Mouse (Mus musculus): Measurements from ENCODE around the gene Iqce. TPM values are rescaled to one million over a fixed set of nuclear protein-coding genes. Genes with fewer than 3 reads are reported as not detected.
"Not testable (repeated sequence)": the region's sequence is repeated elsewhere in the genome, so short reads cannot be mapped to it uniquely, and the experiment has no call there.

The Iqce gene
- polyA plus RNA-seq, 1 experiment = 49.9 TPM

GRCm38 (mm10) chr5:140675640-140676039 is 26.5 kb downstream of the Iqce start:
- no peak for DNase-seq (ENCODE audit: low read depth)

DNA sequence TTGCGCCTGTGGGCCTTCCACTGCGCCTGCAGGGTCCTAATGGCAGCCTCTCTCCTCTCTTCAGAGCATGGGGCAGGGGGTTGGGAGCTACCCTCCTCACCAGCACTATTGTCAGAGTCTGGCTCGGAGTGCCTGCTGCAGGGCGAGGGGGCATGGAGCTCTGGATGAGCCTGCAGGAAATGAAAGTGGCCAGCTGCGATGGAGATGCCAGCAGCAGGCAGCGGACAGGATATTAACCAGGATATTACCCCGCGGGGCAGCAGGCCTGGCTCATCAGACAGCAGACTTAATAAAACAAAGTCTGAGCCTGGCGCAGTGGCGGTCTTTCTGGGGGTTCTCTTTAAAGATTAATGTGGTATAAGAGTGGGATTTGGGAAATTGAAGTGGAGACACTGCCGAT is 27.1 kb downstream of the Iqce start:
- DNase-seq (ENCODE audit: low read depth) = peak; percentile 53
- TF ChIP-seq POLR2A (IDR thresholded peaks at IDR 0.05; ENCODE audit: borderline replicate concordance, extremely low read depth, insufficient read depth, insufficient read length, poor library complexity, severe bottlenecking) (no peak), CTCF (IDR thresholded peaks at IDR 0.05; ENCODE audit: borderline replicate concordance, extremely low read depth, insufficient read depth, insufficient read length) (no peak)

More at GRCm38 (mm10) chr5:140675640-140676039, 26.5 kb downstream of the Iqce start:
- TF ChIP-seq CTCF (IDR thresholded peaks at IDR 0.05; ENCODE audit: borderline replicate concordance, extremely low read depth, insufficient read depth, insufficient read length) (no peak), POLR2A (IDR thresholded peaks at IDR 0.05; ENCODE audit: borderline replicate concordance, extremely low read depth, insufficient read depth, insufficient read length, poor library complexity, severe bottlenecking) (no peak)

GRCm38 (mm10) chr5:140674036-140674435 is 28.1 kb downstream of the Iqce start:
- TF ChIP-seq POLR2A (IDR thresholded peaks at IDR 0.05; ENCODE audit: borderline replicate concordance, extremely low read depth, insufficient read depth, insufficient read length, poor library complexity, severe bottlenecking) (no peak), CTCF (IDR thresholded peaks at IDR 0.05; ENCODE audit: borderline replicate concordance, extremely low read depth, insufficient read depth, insufficient read length) (no peak)
- DNase-seq (ENCODE audit: low read depth) = no peak

GRCm38 (mm10) chr5:140672603-140673002 is 29.6 kb downstream of the Iqce start:
- not testable (repeated sequence) for DNase-seq (ENCODE audit: low read depth)

DNA sequence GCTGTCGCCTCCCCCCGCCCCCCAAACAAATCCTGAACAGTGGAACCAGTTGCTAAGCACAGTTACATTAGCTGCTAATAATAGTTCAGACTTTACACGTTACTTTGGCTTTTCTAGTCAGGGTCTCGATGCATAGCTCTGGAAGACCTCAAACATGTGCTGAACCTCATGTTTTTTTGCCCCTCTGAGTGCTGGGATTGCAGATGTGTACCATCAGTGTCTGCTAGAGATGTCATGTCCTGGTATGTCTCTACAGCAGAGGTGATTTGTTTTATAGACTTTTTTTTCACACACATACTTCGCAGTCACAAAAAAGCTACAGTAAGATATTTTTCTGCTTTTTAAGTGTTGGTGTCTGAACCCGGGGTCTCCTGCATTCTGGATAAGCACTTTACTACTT is 30.1 kb downstream of the Iqce start:
- DNase-seq (ENCODE audit: low read depth) = no peak
- TF ChIP-seq POLR2A (IDR thresholded peaks at IDR 0.05; ENCODE audit: borderline replicate concordance, extremely low read depth, insufficient read depth, insufficient read length, poor library complexity, severe bottlenecking) = no peak
- no peak for TF ChIP-seq CTCF (IDR thresholded peaks at IDR 0.05; ENCODE audit: borderline replicate concordance, extremely low read depth, insufficient read depth, insufficient read length)

DNA sequence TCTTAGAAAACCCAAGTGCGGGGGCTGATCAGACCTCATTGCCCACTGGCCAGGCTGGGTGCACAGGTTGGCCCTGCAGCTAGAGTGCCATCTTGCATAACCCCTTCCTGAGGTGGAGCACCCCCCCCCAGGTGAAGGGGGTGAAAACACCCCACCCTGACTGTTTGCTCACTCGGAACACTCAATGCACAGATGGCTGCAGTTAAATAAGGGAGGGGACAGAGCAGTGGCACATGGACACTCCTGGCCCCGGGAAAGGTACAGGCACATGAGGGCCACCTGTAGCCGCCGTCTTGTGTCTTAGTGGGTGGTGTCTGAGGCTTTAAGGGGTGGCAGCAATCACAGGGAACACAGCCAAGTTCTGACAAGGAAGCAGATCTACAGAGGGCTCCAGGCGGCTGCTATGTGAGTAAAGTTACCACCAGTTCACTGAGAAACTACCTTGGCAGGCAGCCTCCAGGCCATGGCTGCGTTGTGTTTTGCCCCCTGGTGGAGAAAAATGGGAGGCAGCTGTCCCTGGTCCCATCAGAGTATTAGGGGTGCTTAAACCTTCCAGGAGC is 38.5 kb downstream of the Iqce start:
- TF ChIP-seq POLR2A (IDR thresholded peaks at IDR 0.05; ENCODE audit: borderline replicate concordance, extremely low read depth, insufficient read depth, insufficient read length, poor library complexity, severe bottlenecking) (no peak), CTCF (IDR thresholded peaks at IDR 0.05; ENCODE audit: borderline replicate concordance, extremely low read depth, insufficient read depth, insufficient read length) (peak; percentile 79)
- DNase-seq (ENCODE audit: low read depth) = peak; percentile 83

GRCm38 (mm10) chr5:140662741-140663592 is 39.2 kb downstream of the Iqce start:
- TF ChIP-seq CTCF (IDR thresholded peaks at IDR 0.05; ENCODE audit: borderline replicate concordance, extremely low read depth, insufficient read depth, insufficient read length) = no peak
- no peak for DNase-seq (ENCODE audit: low read depth)

GRCm38 (mm10) chr5:140661875-140662643 is 40.1 kb downstream of the Iqce start:
- TF ChIP-seq POLR2A (IDR thresholded peaks at IDR 0.05; ENCODE audit: borderline replicate concordance, extremely low read depth, insufficient read depth, insufficient read length, poor library complexity, severe bottlenecking) (no peak), CTCF (IDR thresholded peaks at IDR 0.05; ENCODE audit: borderline replicate concordance, extremely low read depth, insufficient read depth, insufficient read length) (no peak)
- DNase-seq (ENCODE audit: low read depth) = no peak

DNA sequence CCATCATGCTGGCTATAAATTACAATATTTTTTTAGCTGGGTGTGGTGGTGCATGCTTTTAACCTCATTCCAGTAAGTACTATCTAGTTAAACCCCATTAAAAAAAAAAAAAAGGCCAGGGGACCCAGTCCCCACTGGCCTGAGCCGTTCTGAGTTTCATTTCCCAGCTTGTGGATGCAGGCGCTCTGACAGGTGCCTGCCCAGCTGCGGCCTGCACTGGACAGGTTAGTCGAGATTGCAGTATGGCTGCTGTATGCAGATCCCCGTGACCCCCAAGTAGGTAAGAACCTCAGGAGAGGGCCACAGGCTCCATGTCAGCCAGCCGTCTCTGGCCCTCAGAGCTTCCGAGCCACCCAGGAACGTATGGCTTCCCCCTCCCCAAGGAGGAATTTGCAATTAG is 40.8 kb downstream of the Iqce start:
- no peak for TF ChIP-seq CTCF (IDR thresholded peaks at IDR 0.05; ENCODE audit: borderline replicate concordance, extremely low read depth, insufficient read depth, insufficient read length)
- TF ChIP-seq POLR2A (IDR thresholded peaks at IDR 0.05; ENCODE audit: borderline replicate concordance, extremely low read depth, insufficient read depth, insufficient read length, poor library complexity, severe bottlenecking) = no peak
- DNase-seq (ENCODE audit: low read depth) = no peak

GRCm38 (mm10) chr5:140660398-140660797 is 41.8 kb downstream of the Iqce start:
- DNase-seq (ENCODE audit: low read depth) = peak; percentile 91
- no peak for TF ChIP-seq CTCF (IDR thresholded peaks at IDR 0.05; ENCODE audit: borderline replicate concordance, extremely low read depth, insufficient read depth, insufficient read length)
- no peak for TF ChIP-seq POLR2A (IDR thresholded peaks at IDR 0.05; ENCODE audit: borderline replicate concordance, extremely low read depth, insufficient read depth, insufficient read length, poor library complexity, severe bottlenecking)

DNA sequence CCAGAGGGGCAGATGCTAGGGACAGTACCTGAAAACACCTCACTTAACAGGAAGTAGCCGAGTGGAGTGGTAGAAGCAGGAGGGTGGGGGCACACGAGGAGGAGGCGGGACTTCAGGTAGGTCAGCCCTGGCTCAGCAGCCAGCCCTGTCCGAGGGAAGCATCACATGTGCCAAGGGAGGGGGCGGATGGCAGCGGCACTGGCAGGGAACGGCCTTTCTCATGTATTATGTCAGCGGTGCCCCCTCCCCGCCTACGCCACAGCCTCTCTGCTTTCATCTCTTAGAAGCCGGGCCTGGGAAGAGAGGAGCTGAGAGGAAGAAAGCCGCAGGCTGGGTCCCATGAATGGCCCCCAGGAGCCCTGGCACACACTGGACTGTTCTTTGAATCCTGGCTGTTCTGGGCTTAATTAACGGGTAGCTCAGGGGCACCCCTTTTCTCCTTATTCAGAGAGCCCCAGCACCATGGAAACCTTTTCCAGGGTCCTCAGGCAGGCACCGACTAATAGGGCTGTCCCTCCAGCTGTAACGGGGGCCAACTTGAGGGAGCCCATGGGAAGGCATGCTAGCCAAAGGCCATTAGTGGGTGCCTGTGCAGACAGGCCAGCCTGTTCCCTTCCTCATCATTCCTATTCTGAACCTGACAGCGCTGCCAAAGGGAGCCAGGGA is 42.4 kb downstream of the Iqce start:
- DNase-seq (ENCODE audit: low read depth) = peak; percentile 98
- TF ChIP-seq CTCF (IDR thresholded peaks at IDR 0.05; ENCODE audit: borderline replicate concordance, extremely low read depth, insufficient read depth, insufficient read length) = no peak
- no peak for TF ChIP-seq POLR2A (IDR thresholded peaks at IDR 0.05; ENCODE audit: borderline replicate concordance, extremely low read depth, insufficient read depth, insufficient read length, poor library complexity, severe bottlenecking)
